Mouse (Mus musculus) MEL (cell line): Measurements from ENCODE around the gene Copz1.

ENCODE experiments used
- BHLHE40 ChIP-seq: IDR thresholded peaks from 2 replicates; pipeline ENCODE4 v1.6.1; 2012; ENCODE audit warnings: low read depth, mild to moderate bottlenecking, inconsistent platforms, low read length, improper control_type of control experiment, borderline replicate concordance
- CHD2 ChIP-seq: IDR thresholded peaks from 2 replicates; pipeline ENCODE4 v1.6.1; 2011; ENCODE audit warnings: low read length, improper control_type of control experiment
- CTCF ChIP-seq, 3 experiments: IDR thresholded peaks in 2 of 3; conservative IDR thresholded peaks in 1 of 3; 2 replicates each; pipeline ENCODE4 v1.5.1; 2011 to 2012; ENCODE audit warnings: low read length in 3 of 3, low read depth in 2 of 3, mild to moderate bottlenecking in 2 of 3, improper control_type of control experiment in 1 of 3, inconsistent platforms in 1 of 3, mixed read lengths in 1 of 3, moderate library complexity in 1 of 3; ENCODE audit not compliant: control insufficient read depth in 1 of 3, insufficient read depth in 1 of 3, poor library complexity in 1 of 3, severe bottlenecking in 1 of 3
- GATA1 ChIP-seq: IDR thresholded peaks from 2 replicates; pipeline ENCODE4 v1.6.1; 2011; ENCODE audit warnings: low read depth, low read length, improper control_type of control experiment
- HCFC1 ChIP-seq: IDR thresholded peaks from 2 replicates; pipeline ENCODE4 v1.6.1; 2012; ENCODE audit warnings: low read depth, mild to moderate bottlenecking, inconsistent platforms, low read length, improper control_type of control experiment, moderate library complexity
- JUND ChIP-seq: IDR thresholded peaks from 2 replicates; pipeline ENCODE4 v1.6.1; 2011; ENCODE audit warnings: low read depth, mild to moderate bottlenecking, improper control_type of control experiment, low read length
- MAFK ChIP-seq: IDR thresholded peaks from 2 replicates; pipeline ENCODE4 v1.6.1; 2011; ENCODE audit warnings: low read depth, mild to moderate bottlenecking, low read length, improper control_type of control experiment, borderline replicate concordance
- POLR2A ChIP-seq, 2 experiments: IDR thresholded peaks; 2 replicates each; pipeline ENCODE4 v1.6.1; 2011 to 2012; ENCODE audit warnings: low read length in 2 of 2, mild to moderate bottlenecking in 2 of 2, control low read depth in 1 of 2, improper control_type of control experiment in 1 of 2, low read depth in 1 of 2, moderate library complexity in 1 of 2; ENCODE audit not compliant: control insufficient read depth in 1 of 2, insufficient read depth in 1 of 2, poor library complexity in 1 of 2
- POLR2AphosphoS2 ChIP-seq: IDR thresholded peaks from 2 replicates; pipeline ENCODE4 v1.6.1; 2011; ENCODE audit warnings: low read length, improper control_type of control experiment
- POLR2AphosphoS5 ChIP-seq: IDR thresholded peaks from 2 replicates; pipeline ENCODE4 v1.6.1; 2012; ENCODE audit warnings: low read depth, borderline replicate concordance, mild to moderate bottlenecking, inconsistent platforms, low read length, moderate library complexity, mixed read lengths
- ZNF384 ChIP-seq: IDR thresholded peaks from 2 replicates; pipeline ENCODE4 v1.6.1; 2012; ENCODE audit warnings: low read depth, mild to moderate bottlenecking, inconsistent platforms, low read length, improper control_type of control experiment

- TF ChIP-seq CTCF (IDR thresholded peaks at IDR 0.05 in 2 of 3, conservative IDR thresholded peaks at IDR 0.05 in 1 of 3; ENCODE audit: control insufficient read depth in 1 of 3, insufficient read depth in 1 of 3, low read depth in 2 of 3, low read length in 3 of 3, poor library complexity in 1 of 3, severe bottlenecking in 1 of 3) (no peak), JUND (no peak), CHD2 (no peak), ZNF384 (no peak), HCFC1 (no peak), POLR2A (IDR thresholded peaks at IDR 0.05; ENCODE audit: control insufficient read depth in 1 of 2, insufficient read depth in 1 of 2, low read depth in 1 of 2, low read length in 2 of 2, poor library complexity in 1 of 2) (no peak; a peak in 1 of 4 replicates), POLR2AphosphoS5 (no peak), POLR2AphosphoS2 (no peak), GATA1 (peak; percentile 26; the same call in 1 of the 2 replicates), BHLHE40 (no peak), MAFK (no peak)
These were observed 13.4 kb upstream of the Copz1 start for GRCm38 (mm10) chr15:103259162-103259561.
